Mouse (Mus musculus): ENCODE results near the gene Matn1. TPM values are rescaled to one million over a fixed set of nuclear protein-coding genes. Genes with fewer than 3 reads are reported as not detected.

Matn1 gene
- polyA plus RNA-seq (2016; fragmentation: Nextera tagmentation; extraction: Ambion mirVana) = not detected in 2 replicates

DNA sequence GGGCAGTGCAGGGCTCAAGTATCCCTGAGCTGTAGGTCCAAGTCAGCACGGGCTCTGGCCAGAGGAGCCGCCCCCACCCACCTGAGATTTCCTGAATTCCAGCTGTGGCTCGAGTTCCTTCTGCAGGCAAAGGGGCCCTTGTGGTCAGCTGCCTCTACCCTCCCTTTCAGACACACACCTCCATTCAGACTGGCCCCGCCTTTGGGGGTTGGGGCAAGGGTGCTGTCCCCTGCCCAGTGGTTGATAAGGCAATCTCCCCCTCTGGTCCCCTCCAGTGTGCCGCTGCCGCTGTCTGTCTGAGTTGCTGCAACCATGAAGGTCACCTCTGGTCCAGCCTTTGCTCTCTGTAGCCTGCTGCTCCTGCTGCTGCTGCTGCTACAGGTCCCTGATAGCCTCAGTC, at the start of gene Matn1:
Matn1 (plus strand) TSS at position 274 of the 400 bp plus-strand sequence.
- Histone ChIP-seq H3K9me3 (replicated peaks) (no peaks in the 10 kb centered on the region), H3K4me3 (no peak within 1 kb of the TSS), H3K4me1 (peaks cover 16% of the 10 kb centered on the region), H3K27ac (replicated peaks) (0 out of 2 replicates have a peak within 1 kb of the TSS, but pooled peaks have one; percentile 13), H3K27me3 (ENCODE audit: low read depth, poor library complexity, severe bottlenecking) (peaks cover 20% of the 10 kb centered on the region; the same call in 1 of the 2 replicates), H3K36me3 (no peaks in the 10 kb centered on the region)
- DNase-seq (ENCODE audit: low spot score) = no peak
- WGBS = 62% methylated on average over 6 of the region's 6 CpGs

DNA sequence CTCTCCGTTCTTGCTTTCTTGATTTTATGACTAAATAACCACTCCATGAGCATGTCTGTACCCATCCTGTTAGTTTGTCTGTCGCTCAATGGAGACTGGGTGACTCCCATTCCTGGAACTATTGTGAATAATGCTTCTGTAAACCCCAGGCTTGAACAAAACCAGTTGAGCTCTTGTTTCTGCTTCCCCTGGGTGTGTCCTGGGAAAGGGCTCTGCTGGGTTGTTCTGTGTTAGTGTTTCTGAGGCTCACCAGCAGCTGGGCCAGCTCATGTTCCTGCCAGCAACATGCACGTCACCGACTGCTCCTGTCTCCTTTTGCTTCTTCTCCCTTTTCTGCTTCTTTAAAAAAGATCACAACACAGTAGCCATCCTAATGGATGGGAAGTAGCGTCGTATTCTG, 48.5 kb upstream of the Matn1 start:
- Histone ChIP-seq H3K4me3 (no peak overlapping the region), H3K9me3 (replicated peaks) (no peaks in the 10 kb centered on the region), H3K36me3 (no peaks in the 10 kb centered on the region), H3K27ac (replicated peaks) (no peak overlapping the region), H3K27me3 (ENCODE audit: low read depth, poor library complexity, severe bottlenecking) (no peaks in the 10 kb centered on the region), H3K4me1 (peaks cover 6% of the 10 kb centered on the region)
- WGBS = 90% methylated on average over 6 of the region's 6 CpGs
- no peak for DNase-seq (ENCODE audit: low spot score)

DNA sequence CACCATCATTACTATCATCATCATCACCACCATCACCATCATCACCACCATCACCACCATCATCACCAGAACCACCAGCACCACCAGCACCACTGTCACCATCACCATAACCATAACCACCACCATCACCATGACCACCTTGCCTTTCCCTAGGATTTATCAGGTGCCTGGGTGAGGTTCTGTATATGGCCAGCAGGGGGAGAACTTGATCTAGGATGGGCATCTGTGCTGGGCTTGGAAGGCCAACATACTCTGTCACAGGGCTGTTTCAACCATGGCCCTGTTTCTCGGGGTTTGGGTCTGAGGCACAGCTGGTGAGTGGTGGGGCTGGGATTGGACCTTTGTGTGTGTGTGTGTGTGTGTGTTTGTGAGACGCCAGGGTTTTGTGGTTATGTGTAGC, 47.8 kb upstream of the Matn1 start:
- no peaks in the 10 kb centered on the region for H3K9me3 ChIP-seq (replicated peaks)
- no peak overlapping the region for H3K27ac ChIP-seq (replicated peaks)
- no peak overlapping the region for H3K4me3 ChIP-seq
- 76% methylated on average over 2 of the region's 2 CpGs for WGBS
- DNase-seq (ENCODE audit: low spot score) = peak; percentile 42
- peaks cover 5% of the 10 kb centered on the region; the same call in 1 of the 2 replicates for H3K4me1 ChIP-seq
- no peaks in the 10 kb centered on the region for H3K27me3 ChIP-seq (ENCODE audit: low read depth, poor library complexity, severe bottlenecking)
- no peaks in the 10 kb centered on the region for H3K36me3 ChIP-seq

DNA sequence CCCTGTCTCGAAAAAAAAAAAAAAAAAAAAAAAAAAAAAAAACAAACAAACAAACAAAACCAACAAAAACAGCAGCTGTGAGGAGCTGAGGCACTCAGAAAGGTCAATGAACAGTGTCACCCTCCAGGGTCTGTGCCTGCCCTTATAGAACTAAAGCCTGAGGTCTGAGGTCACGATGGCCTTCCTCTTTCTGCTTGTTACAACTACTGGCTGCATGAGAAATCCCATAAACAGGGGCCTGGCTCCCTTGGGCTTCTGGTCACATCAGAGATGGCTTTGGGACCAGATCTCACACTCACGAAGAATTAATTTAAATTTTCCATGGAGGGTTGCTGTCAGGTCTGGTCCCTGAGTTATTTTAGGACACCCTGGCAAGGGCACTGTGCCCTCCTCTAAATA, 44.8 kb upstream of the Matn1 start:
- no peaks in the 10 kb centered on the region for H3K36me3 ChIP-seq
- H3K4me3 ChIP-seq = no peak overlapping the region
- H3K9me3 ChIP-seq (replicated peaks) = no peaks in the 10 kb centered on the region
- DNase-seq (ENCODE audit: low spot score) = no peak
- no peaks in the 10 kb centered on the region for H3K27me3 ChIP-seq (ENCODE audit: low read depth, poor library complexity, severe bottlenecking)
- WGBS = 79% methylated on average over 2 of the region's 3 CpGs
- H3K27ac ChIP-seq (replicated peaks) = 0 out of 2 replicates have a peak overlapping the region, but pooled peaks have one; percentile 42
- peaks cover 10% of the 10 kb centered on the region for H3K4me1 ChIP-seq

DNA sequence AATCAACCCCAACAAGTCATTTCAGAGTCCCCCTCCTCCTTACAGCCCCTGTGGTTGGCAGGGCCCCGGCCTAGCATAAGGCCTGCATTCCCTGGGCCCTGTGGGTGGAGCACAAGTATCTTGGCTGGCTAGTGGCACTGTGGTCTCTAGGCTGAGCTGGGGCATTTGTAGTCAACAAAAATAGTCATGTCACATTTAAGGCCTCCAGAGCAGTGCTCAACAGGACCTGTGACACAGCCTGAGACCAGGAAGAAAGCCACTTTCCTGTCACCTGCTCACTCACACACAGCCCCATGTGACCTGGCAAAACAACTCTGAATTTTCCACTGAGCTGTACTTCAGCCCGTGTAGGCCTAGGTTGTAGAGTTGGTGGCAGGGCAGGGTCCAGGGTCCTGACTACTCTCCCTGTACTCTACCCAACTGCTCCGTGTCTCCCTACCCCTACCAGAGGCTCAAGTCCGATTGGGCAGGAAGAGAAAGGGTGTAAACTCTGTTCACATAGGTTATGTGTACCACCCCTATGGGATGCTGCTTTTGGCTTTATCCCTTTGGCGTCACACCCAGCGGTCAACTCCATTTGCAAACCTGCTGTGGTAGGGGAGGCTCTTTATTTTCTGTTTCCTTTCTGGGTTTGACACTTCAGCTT, 44.3 kb upstream of the Matn1 start:
- no peaks in the 10 kb centered on the region for H3K9me3 ChIP-seq (replicated peaks)
- WGBS = 80% methylated on average over 6 of the region's 6 CpGs
- H3K36me3 ChIP-seq = no peaks in the 10 kb centered on the region
- no peaks in the 10 kb centered on the region for H3K27me3 ChIP-seq (ENCODE audit: low read depth, poor library complexity, severe bottlenecking)
- H3K27ac ChIP-seq (replicated peaks) = 0 out of 2 replicates have a peak overlapping the region, but pooled peaks have one; percentile 42
- DNase-seq (ENCODE audit: low spot score) = no peak
- H3K4me1 ChIP-seq = peaks cover 14% of the 10 kb centered on the region
- no peak overlapping the region for H3K4me3 ChIP-seq

DNA sequence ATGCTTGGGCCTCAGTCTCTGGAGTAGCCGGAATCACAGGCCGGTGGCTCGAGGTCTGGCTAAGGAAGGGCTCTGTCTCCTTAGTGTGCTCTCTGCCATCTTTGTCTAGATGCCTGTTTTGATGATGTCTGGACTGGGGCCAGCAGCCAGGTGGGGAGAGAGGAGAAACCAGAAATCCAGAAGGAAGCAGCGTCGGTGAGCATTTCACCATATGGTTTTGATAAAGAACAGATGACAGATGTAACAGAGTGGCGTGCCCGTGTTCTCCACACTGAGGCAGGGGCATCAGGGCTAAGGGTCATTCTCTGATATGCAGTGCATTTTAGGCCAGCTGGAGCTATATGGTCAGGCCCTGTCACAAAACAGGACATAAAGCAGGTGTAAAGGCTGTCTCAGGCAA, 43.4 kb upstream of the Matn1 start:
- no peaks in the 10 kb centered on the region for H3K36me3 ChIP-seq
- H3K27ac ChIP-seq (replicated peaks) = no peak overlapping the region
- peaks cover 20% of the 10 kb centered on the region for H3K4me1 ChIP-seq
- no peak for DNase-seq (ENCODE audit: low spot score)
- no peaks in the 10 kb centered on the region for H3K9me3 ChIP-seq (replicated peaks)
- no peak overlapping the region for H3K4me3 ChIP-seq
- H3K27me3 ChIP-seq (ENCODE audit: low read depth, poor library complexity, severe bottlenecking) = no peaks in the 10 kb centered on the region
- 83% methylated on average over 7 of the region's 7 CpGs for WGBS

DNA sequence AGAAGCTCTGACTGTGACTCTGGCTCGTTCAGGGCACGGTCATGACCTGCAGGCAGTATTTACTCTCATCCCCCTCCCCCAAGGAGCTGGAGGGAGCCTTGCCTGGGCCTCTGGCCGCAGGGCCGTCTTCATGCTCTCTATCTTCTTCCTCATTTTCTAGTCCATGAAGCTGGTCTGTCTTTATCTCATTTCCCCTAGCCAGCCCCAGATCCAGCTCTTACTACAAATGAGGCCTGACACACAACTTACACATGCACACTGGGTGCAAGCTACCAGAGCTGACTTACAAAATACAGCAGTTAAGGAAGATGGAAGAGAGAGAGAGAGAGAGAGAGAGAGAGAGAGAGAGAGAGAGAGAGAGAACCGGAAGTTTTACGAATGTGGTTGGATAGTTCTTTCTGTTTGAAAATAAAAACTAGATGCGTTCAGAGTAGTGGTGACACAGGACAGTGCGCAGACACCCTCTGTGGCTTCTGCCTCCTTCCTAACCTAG, 41.9 kb upstream of the Matn1 start:
- Histone ChIP-seq H3K27me3 (ENCODE audit: low read depth, poor library complexity, severe bottlenecking) (no peaks in the 10 kb centered on the region), H3K4me1 (peaks cover 29% of the 10 kb centered on the region), H3K36me3 (no peaks in the 10 kb centered on the region), H3K4me3 (no peak overlapping the region), H3K27ac (replicated peaks) (peak overlapping the region; percentile 42; the same call in 1 of the 2 replicates), H3K9me3 (replicated peaks) (no peaks in the 10 kb centered on the region)
- 61% methylated on average over 8 of the region's 8 CpGs for WGBS
- DNase-seq (ENCODE audit: low spot score) = no peak

DNA sequence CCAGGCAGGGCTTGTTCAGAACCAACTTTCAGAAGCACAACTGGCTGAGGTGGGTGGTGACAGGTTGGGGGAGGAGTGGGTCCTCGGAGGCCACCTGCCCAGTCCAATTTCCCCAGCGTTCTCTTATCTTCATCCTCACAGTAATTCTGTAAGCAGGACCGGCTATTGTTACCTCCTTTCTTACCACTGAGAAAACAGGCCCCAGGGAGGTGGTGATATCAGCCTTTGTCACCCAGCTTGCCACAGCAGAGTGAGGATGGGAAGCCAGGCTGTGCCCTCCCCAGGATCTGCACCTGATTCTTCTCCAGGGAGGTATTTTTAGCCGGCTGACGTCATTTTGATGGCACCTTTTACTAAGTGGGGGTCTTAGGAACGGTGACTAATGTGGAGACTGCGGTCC, 39.2 kb upstream of the Matn1 start:
- Histone ChIP-seq H3K4me1 (peaks cover 45% of the 10 kb centered on the region), H3K9me3 (replicated peaks) (no peaks in the 10 kb centered on the region), H3K4me3 (no peak overlapping the region), H3K36me3 (no peaks in the 10 kb centered on the region), H3K27me3 (ENCODE audit: low read depth, poor library complexity, severe bottlenecking) (no peaks in the 10 kb centered on the region), H3K27ac (replicated peaks) (peak overlapping the region; percentile 38; the same call in 1 of the 2 replicates)
- 78% methylated on average over 7 of the region's 7 CpGs for WGBS
- no peak for DNase-seq (ENCODE audit: low spot score)

DNA sequence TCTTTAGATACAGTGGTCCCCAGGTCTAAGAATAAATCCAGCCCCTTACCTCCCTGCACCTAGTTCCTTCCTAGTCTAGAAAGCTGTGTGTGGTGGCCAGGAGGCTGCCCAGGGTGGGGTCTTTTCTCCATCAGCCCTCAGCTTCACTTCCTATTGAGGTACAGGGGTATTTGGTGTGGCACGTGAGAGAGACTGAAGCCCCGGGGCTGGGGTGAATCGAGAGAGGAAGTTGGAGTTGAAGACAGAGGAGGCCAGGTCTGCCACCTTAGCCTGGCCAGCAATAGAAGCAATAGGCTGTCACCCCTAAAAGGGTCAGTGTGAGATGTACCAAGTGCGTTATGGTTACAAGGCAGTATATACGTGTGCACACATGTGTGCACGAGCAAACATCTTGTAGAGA, 38.3 kb upstream of the Matn1 start:
- peaks cover 51% of the 10 kb centered on the region for H3K4me1 ChIP-seq
- DNase-seq (ENCODE audit: low spot score) = no peak
- H3K27me3 ChIP-seq (ENCODE audit: low read depth, poor library complexity, severe bottlenecking) = no peaks in the 10 kb centered on the region
- 85% methylated on average over 6 of the region's 6 CpGs for WGBS
- no peak overlapping the region for H3K27ac ChIP-seq (replicated peaks)
- H3K9me3 ChIP-seq (replicated peaks) = no peaks in the 10 kb centered on the region
- no peak overlapping the region for H3K4me3 ChIP-seq
- no peaks in the 10 kb centered on the region for H3K36me3 ChIP-seq

DNA sequence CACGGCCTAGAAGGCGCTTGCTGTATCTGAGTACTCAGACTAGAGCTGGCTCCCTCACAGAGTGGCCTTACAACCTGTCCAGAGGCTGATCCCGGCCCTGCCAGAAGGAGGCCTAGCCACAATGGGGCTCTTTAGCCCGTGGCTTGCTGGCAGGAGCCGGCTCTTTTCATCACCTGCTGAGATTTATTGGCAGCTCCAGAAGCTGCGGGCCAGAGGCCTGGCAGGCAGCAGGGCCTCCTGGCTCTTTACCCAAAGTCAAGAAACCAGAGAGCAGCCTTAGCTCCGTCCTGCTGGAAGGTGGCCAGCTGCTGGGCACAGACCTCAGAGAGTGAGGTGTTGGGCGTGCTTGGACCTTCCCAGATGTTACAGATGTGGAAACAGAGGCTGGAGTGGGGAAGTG, 37.9 kb upstream of the Matn1 start:
- no peaks in the 10 kb centered on the region for H3K36me3 ChIP-seq
- peaks cover 51% of the 10 kb centered on the region for H3K4me1 ChIP-seq
- DNase-seq (ENCODE audit: low spot score) = no peak
- WGBS = 41% methylated on average over 8 of the region's 8 CpGs
- H3K9me3 ChIP-seq (replicated peaks) = no peaks in the 10 kb centered on the region
- no peaks in the 10 kb centered on the region for H3K27me3 ChIP-seq (ENCODE audit: low read depth, poor library complexity, severe bottlenecking)
- no peak overlapping the region for H3K27ac ChIP-seq (replicated peaks)
- H3K4me3 ChIP-seq = no peak overlapping the region

DNA sequence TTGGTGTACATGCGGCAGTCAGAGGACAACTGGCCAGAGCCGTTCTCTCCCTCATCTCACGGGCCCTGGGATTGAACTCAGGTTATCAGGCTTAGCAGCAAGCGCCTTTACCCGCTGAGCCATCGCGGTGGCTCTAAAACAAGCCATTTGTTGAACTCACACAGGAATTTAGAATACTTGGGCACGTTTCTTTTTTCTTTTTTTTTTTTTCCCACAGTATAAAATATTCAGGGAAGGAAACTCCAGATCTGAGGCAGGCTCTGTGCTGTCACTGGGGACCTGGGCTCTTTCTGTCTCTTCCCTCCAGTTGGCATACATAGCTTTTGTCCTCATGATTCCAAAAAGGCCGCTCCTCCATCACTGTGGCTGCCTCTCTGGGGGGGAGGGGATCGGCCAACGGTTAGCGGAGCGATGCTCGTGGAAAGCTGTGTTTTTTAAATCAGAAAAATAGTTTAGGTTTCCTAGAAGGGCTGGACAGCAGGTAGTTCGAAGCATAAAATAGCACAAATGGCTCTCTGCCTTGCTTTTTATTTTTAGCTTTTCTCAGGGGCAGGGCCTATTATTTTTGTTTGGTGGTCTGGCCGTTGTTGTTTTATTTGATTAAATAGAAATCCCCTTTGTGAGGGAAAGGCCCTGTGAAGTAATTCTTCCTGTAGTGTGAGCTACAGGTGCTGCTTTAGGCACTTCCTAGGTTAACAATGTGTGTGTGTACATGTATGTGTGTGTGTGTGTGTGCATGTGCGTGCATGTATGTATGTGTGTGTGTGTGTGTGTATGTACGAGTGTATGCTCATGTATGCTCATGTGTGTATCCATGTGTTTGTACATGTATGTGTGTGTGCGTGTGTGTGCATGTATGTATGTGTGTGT, 36.8 kb upstream of the Matn1 start:
- DNase-seq (ENCODE audit: low spot score) = no peak
- H3K27ac ChIP-seq (replicated peaks) = no peak overlapping the region
- H3K36me3 ChIP-seq = no peaks in the 10 kb centered on the region
- 91% methylated on average over 19 of the region's 19 CpGs for WGBS
- H3K4me3 ChIP-seq = no peak overlapping the region
- no peaks in the 10 kb centered on the region for H3K9me3 ChIP-seq (replicated peaks)
- peaks cover 44% of the 10 kb centered on the region for H3K4me1 ChIP-seq
- no peaks in the 10 kb centered on the region for H3K27me3 ChIP-seq (ENCODE audit: low read depth, poor library complexity, severe bottlenecking)

DNA sequence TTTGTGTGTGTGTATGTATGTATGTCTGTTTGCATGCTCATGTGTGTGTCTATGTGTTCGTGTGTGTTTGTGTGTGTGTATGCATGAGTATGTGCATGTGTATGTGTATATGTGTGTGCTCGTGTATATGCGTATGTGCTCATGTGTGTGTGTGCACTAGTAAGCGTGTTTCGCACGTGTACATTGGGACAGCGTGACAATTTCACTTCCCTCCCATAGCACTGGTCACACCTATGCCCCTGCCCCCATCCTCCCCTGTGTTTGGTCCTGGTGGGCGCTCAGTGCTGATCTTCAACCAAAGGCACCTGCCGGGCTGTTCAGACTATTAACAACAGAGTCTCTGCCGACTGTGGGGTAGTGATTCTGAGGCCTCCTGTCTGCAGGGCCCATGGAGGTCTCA, 36.1 kb upstream of the Matn1 start:
- Histone ChIP-seq H3K27me3 (ENCODE audit: low read depth, poor library complexity, severe bottlenecking) (no peaks in the 10 kb centered on the region), H3K36me3 (no peaks in the 10 kb centered on the region), H3K4me1 (peaks cover 44% of the 10 kb centered on the region), H3K27ac (replicated peaks) (no peak overlapping the region), H3K4me3 (no peak overlapping the region), H3K9me3 (replicated peaks) (no peaks in the 10 kb centered on the region)
- WGBS = 94% methylated on average over 10 of the region's 10 CpGs
- DNase-seq (ENCODE audit: low spot score) = no peak
